Comparison of ENCODE assay signal across 29 mouse cellular contexts in genomic region chr10:110469445-110469844, GRCm38 (mm10). TPM values are rescaled to one million over a fixed set of nuclear protein-coding genes. Genes with fewer than 3 reads are reported as not detected.
DNase-seq lines count a peak whose midpoint lies in the region; ATAC-seq and TF ChIP-seq lines count a peak whose summit lies in the region.
"Had no signal": no experiment of that assay in that cellular context is flagged by ENCODE, and none has a peak within 500 bp of the region (broad histone marks: within the 10 kb centered on the region; RNA-seq: fewer than 3 reads in every experiment).

No protein-coding gene starts in this region.

- no peak for TF ChIP-seq CTCF in left cerebral cortex, adult 2 months (IDR thresholded peaks at IDR 0.05)
- no peak for TF ChIP-seq CTCF in cerebellum, adult 2 months (IDR thresholded peaks at IDR 0.05; ENCODE audit: borderline replicate concordance, insufficient read depth, low read depth, low read length)

- intact Hi-C loops in left cerebral cortex, adult 2 months (cut with DNase I), result no loop called here
- intact Hi-C loops in left cerebral cortex, postnatal 10 days (cut with DNase I), result no loop called here

- peak; percentile 90 for ATAC-seq in frontal cortex, adult (ENCODE audit: low TSS enrichment)
- ATAC-seq: activated CD4-positive, CD25-positive, alpha-beta regulatory T cell, adult 4 months; forebrain, embryonic 15.5 days had no signal

- WGBS in cerebellum, adult 2 months, result 87% methylated on average over 4 of the region's 4 CpGs

- no peak overlapping the region for H3K4me3 ChIP-seq in left cerebral cortex, adult 2 months
- no peak overlapping the region for H3K4me3 ChIP-seq in cerebellum, adult 2 months (replicated peaks; ENCODE audit: insufficient read depth, low read depth, low read length)
- H3K4me3 ChIP-seq: embryonic facial prominence, embryonic 10.5 days; embryonic facial prominence, embryonic 13.5 days; erythroblast, embryonic 14.5 days; forebrain, embryonic 12.5 days; forebrain, embryonic 15.5 days; heart, adult 2 months; heart, embryonic 10.5 days; heart, embryonic 13.5 days; hindbrain, embryonic 15.5 days had no signal

- peak overlapping the region; percentile 76 for H3K27ac ChIP-seq in left cerebral cortex, adult 2 months
- H3K27ac ChIP-seq in cerebellum, adult 2 months (ENCODE audit: insufficient read depth, low read length), result no peak overlapping the region
- H3K27ac ChIP-seq: embryonic facial prominence, embryonic 10.5 days; embryonic facial prominence, embryonic 13.5 days; forebrain, embryonic 12.5 days; forebrain, embryonic 15.5 days; heart, adult 2 months; heart, embryonic 10.5 days; heart, embryonic 13.5 days; hindbrain, embryonic 15.5 days had no signal

- H3K27me3 ChIP-seq in cerebellum, adult 2 months (ENCODE audit: control insufficient read depth, insufficient read depth, low read length), result no peaks in the 10 kb centered on the region
- H3K27me3 ChIP-seq: embryonic facial prominence, embryonic 13.5 days; forebrain, embryonic 12.5 days; forebrain, embryonic 15.5 days; heart, embryonic 13.5 days; hindbrain, embryonic 15.5 days had no signal

- H3K4me1 ChIP-seq in cerebellum, adult 2 months (ENCODE audit: control insufficient read depth, insufficient read depth, low read length), result no peaks in the 10 kb centered on the region
- H3K4me1 ChIP-seq: embryonic facial prominence, embryonic 10.5 days; embryonic facial prominence, embryonic 13.5 days; forebrain, embryonic 12.5 days; forebrain, embryonic 15.5 days; heart, embryonic 10.5 days; heart, embryonic 13.5 days; hindbrain, embryonic 15.5 days had no signal

- no peak for DNase-seq in frontal cortex, postnatal 25 days (ENCODE audit: low spot score in 2 of 2)
- no peak for DNase-seq in left cerebral cortex, adult 2 months (ENCODE audit: extremely low spot score in 1 of 2, low spot score in 2 of 2)
- DNase-seq in left cerebral cortex, postnatal 10 days (ENCODE audit: extremely low spot score in 1 of 2, low spot score in 2 of 2), result no peak
- peak; percentile 50 to 70 for DNase-seq in right cerebral cortex, postnatal 10 days (ENCODE audit: low spot score in 2 of 2)
- DNase-seq in right cerebral cortex, postnatal 25 days, result no peak
- DNase-seq in cerebellum, adult 2 months, result no peak
- DNase-seq: adrenal gland, adult 8-10 months; adrenal gland, postnatal 25 days; cerebellum, adult 18-20 months; cerebellum, adult 9-11 months; cerebellum, postnatal 25 days; embryo, embryonic 11 days; gastrocnemius, postnatal 10 days; gastrocnemius, postnatal 36 days; heart, adult 2 months; heart, postnatal 14 days; heart, postnatal 4 days had no signal

- no peak for TF ChIP-seq POLR2A in cerebellum, adult 2 months (IDR thresholded peaks at IDR 0.05; ENCODE audit: borderline replicate concordance, insufficient read depth, low read length)

RNA-seq across cellular contexts. Expression of gene Nav3, which starts 13.4 kb away (rescaled TPM):
- 100 to 1,000 TPM; 116 to 136 TPM for total RNA-seq in left cerebral cortex, adult 2 months (2021)
- 100 to 1,000 TPM; 241 to 252 TPM for total RNA-seq in left cerebral cortex, postnatal 10 days (2021)
- 9.9 and 10.6 TPM in 2 replicates for polyA plus RNA-seq in cerebellum, adult 2 months (2012; rRNA removed)
- total RNA-seq: common myeloid progenitor, adult 5-6 weeks; granulocyte monocyte progenitor cell, adult 5-6 weeks had no signal
- polyA plus RNA-seq: erythroblast, embryonic 14.5 days had no signal

Comparison
In these comparisons a context has a peak if more than half of its experiments do, and no peak if none do; other contexts are left out.
1. DNase-seq: peak in right cerebral cortex, postnatal 10 days (2 of 2); none in frontal cortex, postnatal 25 days (0 of 2), left cerebral cortex, adult 2 months (0 of 2), left cerebral cortex, postnatal 10 days (0 of 2), right cerebral cortex, postnatal 25 days (single experiment) and cerebellum, adult 2 months (0 of 2).